Mouse (Mus musculus) intestine, embryonic 14.5 days (tissue): Measurements from ENCODE around the gene Habp2. TPM values are rescaled to one million over a fixed set of nuclear protein-coding genes. Genes with fewer than 3 reads are reported as not detected.
"Not testable (repeated sequence)": the region's sequence is repeated elsewhere in the genome, so short reads cannot be mapped to it uniquely, and the experiment has no call there.

Experiments used
- ATAC-seq: fragments of 200-750 bp; cut with Nextera tagmentation; replicated peaks from 2 replicates; pipeline ENCODE4 v1.8.0; 2017; ENCODE audit warnings: low read depth, moderate number of reproducible peaks, moderate TSS enrichment, moderate library complexity; ENCODE audit not compliant: low FRiP score, low TSS enrichment
- DNase-seq: peaks from one replicate; pipeline ENCODE4 v3.0.0-alpha.2; 2018; ENCODE audit warnings: low spot score
- H3K27ac ChIP-seq: fragments of 300-500 bp; sonication (generic); 2 replicates; pipeline ENCODE4 v1.5.1; 2014; ENCODE audit warnings: low read depth, mild to moderate bottlenecking, control low read depth
- H3K27me3 ChIP-seq: fragments of 300-500 bp; sonication (generic); replicated peaks from 2 replicates; pipeline ENCODE4 v1.6.1; 2014; ENCODE audit warnings: low read length, control low read depth; ENCODE audit not compliant: control insufficient read depth, insufficient read depth
- H3K36me3 ChIP-seq: fragments of 300-500 bp; sonication (generic); 2 replicates; pipeline ENCODE4 v1.6.1; 2014; ENCODE audit warnings: low read length, control low read depth; ENCODE audit not compliant: control insufficient read depth, insufficient read depth
- H3K4me1 ChIP-seq: fragments of 300-500 bp; sonication (generic); replicated peaks from 2 replicates; pipeline ENCODE4 v1.6.1; 2014; ENCODE audit warnings: low read length, control low read depth, mixed read lengths; ENCODE audit not compliant: control insufficient read depth, insufficient read depth
- H3K4me2 ChIP-seq: fragments of 300-500 bp; sonication (generic); 2 replicates; pipeline ENCODE4 v1.6.1; 2014; ENCODE audit warnings: low read length
- H3K4me3 ChIP-seq: fragments of 300-500 bp; sonication (generic); 2 replicates; pipeline ENCODE4 v1.5.1; 2014; ENCODE audit warnings: low read depth, low read length, control low read depth, mixed read lengths
- H3K9ac ChIP-seq: fragments of 300-500 bp; sonication (generic); 2 replicates; pipeline ENCODE4 v1.6.1; 2014; ENCODE audit warnings: mild to moderate bottlenecking, low read length
- H3K9me3 ChIP-seq: fragments of 300-500 bp; sonication (generic); 2 replicates; pipeline ENCODE4 v1.6.1; 2016; ENCODE audit warnings: low read length, control low read depth; ENCODE audit not compliant: control insufficient read depth
- WGBS: fragments of 180-500 bp; shearing (Covaris S2); extraction: QIAGEN DNeasy Blood & Tissue Kit; methylation state at CpG from one replicate; pipeline ENCODE4 v1.1.7; 2014; 5-methylcytosine and 5-hydroxymethylcytosine counted together
- polyA plus RNA-seq: library from polyadenylated mRNA; unstranded; fragments of >200 nt; fragmentation: Nextera tagmentation; extraction: Ambion mirVana; gene quantifications from 2 replicates; pipeline ENCODE4 v1.2.1, GENCODE M21; 2014

Habp2 gene
- polyA plus RNA-seq, 1 experiment from 2014 or later = 26.7 TPM

- not testable (repeated sequence) for H3K27ac ChIP-seq, H3K4me1 ChIP-seq, H3K9ac ChIP-seq, H3K4me3 ChIP-seq, ATAC-seq, H3K27me3 ChIP-seq, H3K36me3 ChIP-seq, H3K9me3 ChIP-seq, DNase-seq, H3K4me2 ChIP-seq
- 66% methylated on average over 2 of the region's 2 CpGs for WGBS
Observed at GRCm38 (mm10) chr19:56357374-56357708, 70.4 kb downstream of the Habp2 start.

GRCm38 (mm10) chr19:56358890-56359289 lies 72.0 kb downstream of the Habp2 start:
- H3K27me3 ChIP-seq = no peaks in the 10 kb centered on the region
- no peaks in the 10 kb centered on the region for H3K36me3 ChIP-seq
- no peak overlapping the region for H3K4me3 ChIP-seq
- ATAC-seq (no peak), DNase-seq (no peak)
- H3K27ac ChIP-seq = no peak overlapping the region
- H3K4me2 ChIP-seq = no peak overlapping the region
- 77% methylated on average over 2 of the region's 2 CpGs for whole genome bisulfite sequencing
- no peak overlapping the region for H3K9ac ChIP-seq
- no peaks in the 10 kb centered on the region for H3K9me3 ChIP-seq
- peaks cover 2% of the 10 kb centered on the region; the same call in 1 of the 2 replicates for H3K4me1 ChIP-seq

- Histone ChIP-seq H3K27me3 (no peaks in the 10 kb centered on the region), H3K27ac (peak overlapping the region; percentile 49), H3K4me1 (peaks cover 14% of the 10 kb centered on the region), H3K9me3 (no peaks in the 10 kb centered on the region), H3K4me2 (peak overlapping the region; percentile 22; the same call in 1 of the 2 replicates), H3K4me3 (no peak overlapping the region), H3K36me3 (no peaks in the 10 kb centered on the region), H3K9ac (no peak overlapping the region)
- no peak for ATAC-seq
- 32% methylated on average over 15 of the region's 15 CpGs for WGBS
- no peak for DNase-seq
Observed at GRCm38 (mm10) chr19:56363721-56364460, 77.0 kb downstream of the Habp2 start.

GRCm38 (mm10) chr19:56364563-56364962 lies 77.6 kb downstream of the Habp2 start:
- Histone ChIP-seq H3K27ac (peak overlapping the region; percentile 49), H3K4me3 (no peak overlapping the region), H3K27me3 (no peaks in the 10 kb centered on the region), H3K9me3 (no peaks in the 10 kb centered on the region), H3K9ac (no peak overlapping the region), H3K4me2 (0 out of 2 replicates have a peak overlapping the region, but pooled peaks have one; percentile 22), H3K4me1 (peaks cover 14% of the 10 kb centered on the region), H3K36me3 (no peaks in the 10 kb centered on the region)
- WGBS = 50% methylated on average over 8 of the region's 8 CpGs
- DNase-seq (no peak), ATAC-seq (no peak)

- no peaks in the 10 kb centered on the region for H3K9me3 ChIP-seq
- WGBS = 84% methylated on average over 11 of the region's 11 CpGs
- no peak for ATAC-seq
- H3K4me3 ChIP-seq = no peak overlapping the region
- no peak overlapping the region for H3K4me2 ChIP-seq
- H3K4me1 ChIP-seq = peaks cover 14% of the 10 kb centered on the region
- H3K9ac ChIP-seq = no peak overlapping the region
- no peak for DNase-seq
- no peaks in the 10 kb centered on the region for H3K27me3 ChIP-seq
- H3K27ac ChIP-seq = no peak overlapping the region
- no peaks in the 10 kb centered on the region for H3K36me3 ChIP-seq
Observed at GRCm38 (mm10) chr19:56366168-56366567, 79.2 kb downstream of the Habp2 start.

GRCm38 (mm10) chr19:56366625-56367024 lies 79.7 kb downstream of the Habp2 start:
- WGBS = 77% methylated on average over 9 of the region's 9 CpGs
- Histone ChIP-seq H3K36me3 (no peaks in the 10 kb centered on the region), H3K27ac (no peak overlapping the region), H3K27me3 (no peaks in the 10 kb centered on the region), H3K4me1 (peaks cover 14% of the 10 kb centered on the region), H3K4me3 (no peak overlapping the region), H3K9me3 (no peaks in the 10 kb centered on the region), H3K9ac (no peak overlapping the region), H3K4me2 (no peak overlapping the region)
- ATAC-seq (no peak), DNase-seq (no peak)

GRCm38 (mm10) chr19:56367778-56368177 lies 80.8 kb downstream of the Habp2 start:
- 46% methylated on average over 7 of the region's 7 CpGs for WGBS
- no peak overlapping the region for H3K4me2 ChIP-seq
- no peak for ATAC-seq
- H3K9me3 ChIP-seq = no peaks in the 10 kb centered on the region
- no peak overlapping the region for H3K9ac ChIP-seq
- no peaks in the 10 kb centered on the region for H3K27me3 ChIP-seq
- no peak overlapping the region for H3K4me3 ChIP-seq
- H3K4me1 ChIP-seq = peaks cover 14% of the 10 kb centered on the region
- H3K36me3 ChIP-seq = no peaks in the 10 kb centered on the region
- H3K27ac ChIP-seq = no peak overlapping the region
- DNase-seq = no peak

- H3K27me3 ChIP-seq = no peaks in the 10 kb centered on the region
- no peak overlapping the region for H3K9ac ChIP-seq
- H3K9me3 ChIP-seq = no peaks in the 10 kb centered on the region
- no peak overlapping the region for H3K4me2 ChIP-seq
- WGBS = 89% methylated on average over 7 of the region's 7 CpGs
- no peak for DNase-seq
- no peaks in the 10 kb centered on the region for H3K36me3 ChIP-seq
- no peak overlapping the region for H3K27ac ChIP-seq
- no peak for ATAC-seq
- peaks cover 12% of the 10 kb centered on the region for H3K4me1 ChIP-seq
- no peak overlapping the region for H3K4me3 ChIP-seq
Observed at GRCm38 (mm10) chr19:56368912-56369311, 82.0 kb downstream of the Habp2 start.
